Mouse (Mus musculus): Measurements from ENCODE around the gene Mapkap1. TPM values are rescaled to one million over a fixed set of nuclear protein-coding genes. Genes with fewer than 3 reads are reported as not detected.

The Mapkap1 gene
- polyA plus RNA-seq, 1 experiment, result 5.9 TPM

- Histone ChIP-seq H3K9me3 (ENCODE audit: control insufficient read depth, low read length) (no peaks in the 10 kb centered on the region), H3K36me3 (ENCODE audit: control insufficient read depth) (peaks cover 4% of the 10 kb centered on the region; the same call in 1 of the 2 replicates), H3K27me3 (ENCODE audit: control insufficient read depth) (no peaks in the 10 kb centered on the region), H3K4me3 (replicated peaks) (no peak overlapping the region), H3K4me1 (ENCODE audit: control insufficient read depth) (peaks cover 39% of the 10 kb centered on the region)
- no peak for TF ChIP-seq GATA1 (IDR thresholded peaks at IDR 0.05; ENCODE audit: low read length)
- no peak for TF ChIP-seq TAL1 (IDR thresholded peaks at IDR 0.05; ENCODE audit: low read length)
Observed at GRCm38 (mm10) chr2:34552772-34553171, 146.2 kb downstream of the Mapkap1 start.

- Histone ChIP-seq H3K4me1 (ENCODE audit: control insufficient read depth) (peaks cover 39% of the 10 kb centered on the region), H3K4me3 (replicated peaks) (no peak overlapping the region), H3K36me3 (ENCODE audit: control insufficient read depth) (peaks cover 4% of the 10 kb centered on the region; the same call in 1 of the 2 replicates), H3K27me3 (ENCODE audit: control insufficient read depth) (no peaks in the 10 kb centered on the region), H3K9me3 (ENCODE audit: control insufficient read depth, low read length) (no peaks in the 10 kb centered on the region)
- TF ChIP-seq GATA1 (IDR thresholded peaks at IDR 0.05; ENCODE audit: low read length), result no peak
- TF ChIP-seq TAL1 (IDR thresholded peaks at IDR 0.05; ENCODE audit: low read length), result no peak
Observed at GRCm38 (mm10) chr2:34553580-34554231, 147.1 kb downstream of the Mapkap1 start.

GRCm38 (mm10) chr2:34560146-34560545, 153.6 kb downstream of the Mapkap1 start:
- no peak overlapping the region for H3K4me3 ChIP-seq (replicated peaks)
- H3K9me3 ChIP-seq (ENCODE audit: control insufficient read depth, low read length), result no peaks in the 10 kb centered on the region
- H3K27me3 ChIP-seq (ENCODE audit: control insufficient read depth), result no peaks in the 10 kb centered on the region
- TF ChIP-seq TAL1 (IDR thresholded peaks at IDR 0.05; ENCODE audit: low read length) (no peak), GATA1 (IDR thresholded peaks at IDR 0.05; ENCODE audit: low read length) (no peak)
- peaks cover 29% of the 10 kb centered on the region for H3K4me1 ChIP-seq (ENCODE audit: control insufficient read depth)
- H3K36me3 ChIP-seq (ENCODE audit: control insufficient read depth), result peaks cover 4% of the 10 kb centered on the region

- H3K36me3 ChIP-seq (ENCODE audit: control insufficient read depth), result peaks cover 2% of the 10 kb centered on the region
Observed at GRCm38 (mm10) chr2:34563089-34563694, 156.6 kb downstream of the Mapkap1 start.

GRCm38 (mm10) chr2:34563865-34564264, 157.3 kb downstream of the Mapkap1 start:
- H3K4me3 ChIP-seq (replicated peaks), result no peak overlapping the region
- TF ChIP-seq GATA1 (IDR thresholded peaks at IDR 0.05; ENCODE audit: low read length) (no peak), TAL1 (IDR thresholded peaks at IDR 0.05; ENCODE audit: low read length) (no peak)
- H3K36me3 ChIP-seq (ENCODE audit: control insufficient read depth), result peaks cover 4% of the 10 kb centered on the region

More at GRCm38 (mm10) chr2:34563089-34563694, 156.6 kb downstream of the Mapkap1 start:
- no peaks in the 10 kb centered on the region for H3K27me3 ChIP-seq (ENCODE audit: control insufficient read depth)
- peaks cover 8% of the 10 kb centered on the region for H3K4me1 ChIP-seq (ENCODE audit: control insufficient read depth)
- TF ChIP-seq GATA1 (IDR thresholded peaks at IDR 0.05; ENCODE audit: low read length) (no peak), TAL1 (IDR thresholded peaks at IDR 0.05; ENCODE audit: low read length) (no peak)
- no peaks in the 10 kb centered on the region for H3K9me3 ChIP-seq (ENCODE audit: control insufficient read depth, low read length)
- no peak overlapping the region for H3K4me3 ChIP-seq (replicated peaks)

GRCm38 (mm10) chr2:34566146-34566545, 159.6 kb downstream of the Mapkap1 start:
- peaks cover 6% of the 10 kb centered on the region for H3K36me3 ChIP-seq (ENCODE audit: control insufficient read depth)
- H3K27me3 ChIP-seq (ENCODE audit: control insufficient read depth), result no peaks in the 10 kb centered on the region
- H3K4me3 ChIP-seq (replicated peaks), result no peak overlapping the region
- TF ChIP-seq GATA1 (IDR thresholded peaks at IDR 0.05; ENCODE audit: low read length), result no peak
- TF ChIP-seq TAL1 (IDR thresholded peaks at IDR 0.05; ENCODE audit: low read length), result no peak
- peaks cover 8% of the 10 kb centered on the region for H3K4me1 ChIP-seq (ENCODE audit: control insufficient read depth)
- no peaks in the 10 kb centered on the region for H3K9me3 ChIP-seq (ENCODE audit: control insufficient read depth, low read length)

More at GRCm38 (mm10) chr2:34563865-34564264, 157.3 kb downstream of the Mapkap1 start:
- Histone ChIP-seq H3K4me1 (ENCODE audit: control insufficient read depth) (peaks cover 8% of the 10 kb centered on the region), H3K27me3 (ENCODE audit: control insufficient read depth) (no peaks in the 10 kb centered on the region), H3K9me3 (ENCODE audit: control insufficient read depth, low read length) (no peaks in the 10 kb centered on the region)

- Histone ChIP-seq H3K9me3 (ENCODE audit: control insufficient read depth, low read length) (no peaks in the 10 kb centered on the region), H3K27me3 (ENCODE audit: control insufficient read depth) (no peaks in the 10 kb centered on the region), H3K4me3 (replicated peaks) (no peak overlapping the region), H3K36me3 (ENCODE audit: control insufficient read depth) (peaks cover 6% of the 10 kb centered on the region), H3K4me1 (ENCODE audit: control insufficient read depth) (peaks cover 8% of the 10 kb centered on the region)
- TF ChIP-seq TAL1 (IDR thresholded peaks at IDR 0.05; ENCODE audit: low read length), result no peak
Observed at GRCm38 (mm10) chr2:34566601-34567000, 160.0 kb downstream of the Mapkap1 start.

- no peaks in the 10 kb centered on the region; the same call in 1 of the 2 replicates for H3K4me1 ChIP-seq (ENCODE audit: control insufficient read depth)
- TF ChIP-seq GATA1 (IDR thresholded peaks at IDR 0.05; ENCODE audit: low read length), result no peak
- no peak for TF ChIP-seq TAL1 (IDR thresholded peaks at IDR 0.05; ENCODE audit: low read length)
- peaks cover 6% of the 10 kb centered on the region for H3K36me3 ChIP-seq (ENCODE audit: control insufficient read depth)
- no peak overlapping the region for H3K4me3 ChIP-seq (replicated peaks)
- no peaks in the 10 kb centered on the region for H3K27me3 ChIP-seq (ENCODE audit: control insufficient read depth)
- H3K9me3 ChIP-seq (ENCODE audit: control insufficient read depth, low read length), result no peaks in the 10 kb centered on the region
Observed at GRCm38 (mm10) chr2:34569131-34569530, 162.6 kb downstream of the Mapkap1 start.

- H3K36me3 ChIP-seq (ENCODE audit: control insufficient read depth), result peaks cover 6% of the 10 kb centered on the region
- no peaks in the 10 kb centered on the region; the same call in 1 of the 2 replicates for H3K4me1 ChIP-seq (ENCODE audit: control insufficient read depth)
Observed at GRCm38 (mm10) chr2:34570378-34570777, 163.8 kb downstream of the Mapkap1 start.

More at GRCm38 (mm10) chr2:34570378-34570777, 163.8 kb downstream of the Mapkap1 start:
- no peak overlapping the region for H3K4me3 ChIP-seq (replicated peaks)
- TF ChIP-seq GATA1 (IDR thresholded peaks at IDR 0.05; ENCODE audit: low read length) (no peak), TAL1 (IDR thresholded peaks at IDR 0.05; ENCODE audit: low read length) (no peak)
- H3K27me3 ChIP-seq (ENCODE audit: control insufficient read depth), result no peaks in the 10 kb centered on the region
- H3K9me3 ChIP-seq (ENCODE audit: control insufficient read depth, low read length), result no peaks in the 10 kb centered on the region
